Mouse (Mus musculus): ENCODE data around the gene Pold1.

- TF ChIP-seq CTCF (IDR thresholded peaks at IDR 0.05) (no peak), EP300 (IDR thresholded peaks at IDR 0.05) (no peak)
These were observed 12.1 kb downstream of the Pold1 start for GRCm38 (mm10) chr7:44536590-44536968.

Data from lung, postnatal 0 days (tissue).